Mouse (Mus musculus) urinary bladder, postnatal 4 days (tissue): ENCODE measurements around the gene Xrcc1.
A peak's percentile ranks its signal among the peaks of the same experiment; 100 is the strongest.

ENCODE experiments used
- DNase-seq, 2 experiments: peaks; one replicate each; pipeline ENCODE4 v3.0.0; 2021 to 2022; ENCODE audit warnings: low spot score in 2 of 2

Xrcc1 gene

DNA sequence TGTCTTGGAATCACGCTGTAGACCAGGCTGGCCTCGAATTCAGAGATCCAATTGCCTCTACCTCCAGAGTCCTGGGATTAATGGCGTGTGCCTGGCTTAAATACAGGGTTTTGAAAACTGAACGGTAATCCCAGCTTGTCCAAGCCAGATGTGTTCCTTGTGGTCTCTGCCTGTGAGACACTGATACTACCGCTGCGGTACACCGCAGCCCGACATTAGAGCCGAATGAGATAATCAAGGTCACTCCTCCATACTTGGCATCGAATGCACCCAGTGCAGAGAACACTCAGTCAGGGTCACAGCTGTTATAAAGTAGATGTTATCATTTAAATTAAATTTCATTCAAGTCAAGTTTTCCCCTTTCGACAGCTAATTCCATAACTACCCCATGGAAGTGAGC, 17.2 kb upstream of the Xrcc1 start:
- no peak for DNase-seq

DNA sequence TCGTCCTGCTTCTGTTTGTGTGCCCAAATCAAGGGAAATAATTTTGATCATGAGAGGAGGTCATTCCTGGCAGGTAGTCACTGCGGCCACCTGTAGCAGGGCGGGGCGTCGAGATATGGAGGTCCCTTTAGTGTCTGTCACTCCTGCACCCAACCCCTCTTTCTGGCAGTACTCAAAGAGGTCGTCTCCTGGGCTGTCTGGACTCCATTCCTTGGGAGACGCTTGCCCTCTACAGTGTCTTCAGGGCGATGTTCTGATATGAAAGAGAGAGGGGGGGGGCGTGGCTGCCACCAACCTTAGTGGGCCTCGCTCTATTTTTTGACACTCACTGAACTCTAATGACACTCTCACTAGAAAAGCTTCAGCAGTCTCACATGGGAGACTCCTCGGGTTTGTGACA, 16.5 kb upstream of the Xrcc1 start:
- DNase-seq = no peak

DNA sequence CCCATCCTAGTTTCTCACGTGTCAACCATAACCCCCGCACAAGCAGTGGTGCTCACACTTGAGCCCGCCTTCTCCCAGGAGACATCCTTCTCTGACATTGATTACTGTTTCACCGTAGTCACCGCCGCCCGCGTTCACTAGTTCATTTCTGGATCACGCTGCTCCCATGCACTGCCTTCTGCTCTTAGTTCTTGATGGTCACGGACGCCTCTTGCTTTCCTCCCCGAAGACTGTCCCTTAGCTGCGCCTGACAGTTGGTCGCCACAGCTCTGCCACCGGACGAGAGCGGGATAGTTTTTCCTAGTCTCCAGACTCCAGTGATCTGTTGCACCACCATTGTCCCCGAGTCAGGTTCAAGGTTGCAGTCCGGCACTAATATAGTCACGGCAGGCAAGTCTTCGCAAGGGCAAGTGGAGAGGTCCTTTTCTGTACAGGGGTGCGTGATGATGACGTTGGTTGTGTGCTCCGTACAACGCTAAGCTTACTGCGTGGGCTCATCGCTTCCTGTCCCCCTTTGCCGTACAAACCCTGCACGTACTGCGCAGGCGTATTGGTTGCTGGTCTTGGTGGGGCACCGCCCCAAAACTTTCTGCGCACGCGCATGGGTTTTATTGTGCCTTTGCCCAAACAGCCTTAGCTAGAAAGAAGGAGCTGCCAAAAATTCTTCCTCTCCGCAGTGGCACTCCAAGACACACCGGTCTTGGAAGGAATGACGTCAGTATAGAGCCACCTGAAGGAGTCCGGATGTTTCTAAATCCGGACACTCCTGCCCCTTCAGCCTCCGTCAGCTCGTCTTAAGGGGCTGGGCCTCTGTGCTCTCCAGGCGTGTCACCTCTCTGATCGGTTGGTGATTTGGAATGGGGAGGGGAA, 15.8 kb upstream of the Xrcc1 start, which contains the start of gene Irgq:
Irgq (plus strand) TSS at position 628 of the 870 bp plus-strand sequence.
- peak; percentile 97 to 98 for DNase-seq

DNA sequence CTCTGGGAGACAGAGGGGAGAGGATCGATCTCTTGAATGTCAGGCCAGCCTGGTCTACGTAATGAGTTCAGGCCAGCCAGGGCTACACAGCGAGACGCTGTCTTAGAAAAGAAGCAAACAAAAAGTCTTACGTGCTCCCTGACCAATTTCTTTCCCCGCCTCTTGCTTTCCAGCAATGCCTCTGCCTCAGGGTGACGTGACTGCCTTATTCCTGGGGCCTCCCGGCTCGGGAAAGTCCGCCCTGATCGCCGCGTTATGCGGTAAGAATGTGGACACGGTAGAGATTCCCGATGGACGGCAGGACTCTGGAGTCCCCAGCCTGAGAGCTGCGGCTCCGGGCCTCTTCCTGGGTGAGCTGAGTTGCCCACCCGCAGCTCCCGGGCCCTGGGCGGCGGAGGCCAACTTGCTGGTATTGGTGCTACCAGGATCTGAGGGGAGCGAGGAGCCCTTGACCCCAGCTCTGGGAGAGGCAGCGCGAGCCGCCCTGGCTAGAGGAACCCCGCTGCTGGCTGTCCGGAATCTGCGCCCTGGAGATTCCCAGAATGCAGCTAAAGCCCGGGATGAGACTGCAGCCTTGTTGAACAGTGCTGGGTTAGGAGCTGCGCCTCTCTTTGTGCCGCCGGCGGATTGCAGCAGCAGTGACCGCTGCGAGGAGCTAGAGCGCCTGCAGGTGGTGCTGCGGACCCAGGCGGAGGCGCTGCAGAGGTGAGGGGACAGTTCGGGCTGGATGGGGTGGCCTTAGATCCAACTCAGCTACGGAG, 14.7 kb upstream of the Xrcc1 start:
- peak; percentile 67 to 76 for DNase-seq

DNA sequence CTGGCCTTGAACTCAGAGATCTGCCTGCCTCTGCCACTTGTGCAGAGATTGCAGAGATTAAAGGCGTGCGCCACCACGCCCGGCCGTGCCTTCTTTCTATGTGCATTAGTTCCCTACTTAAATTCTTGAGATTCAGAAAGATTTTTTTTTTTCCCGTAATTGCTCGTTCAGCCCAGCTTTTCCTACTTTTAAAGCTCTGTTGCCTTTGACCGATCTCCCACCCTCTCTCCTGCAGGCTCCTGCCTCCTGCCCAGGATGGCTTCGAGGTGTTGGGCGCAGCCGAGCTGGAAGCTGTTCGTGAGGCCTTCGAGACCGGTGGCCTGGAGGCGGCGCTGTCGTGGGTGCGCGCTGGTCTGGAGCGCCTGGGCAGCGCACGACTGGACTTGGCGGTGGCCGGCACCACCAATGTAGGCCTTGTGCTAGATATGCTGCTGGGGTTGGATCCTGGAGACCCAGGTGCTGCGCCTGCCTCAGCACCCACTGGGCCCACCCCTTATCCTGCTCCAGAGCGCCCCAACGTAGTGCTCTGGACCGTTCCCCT, 13.0 kb upstream of the Xrcc1 start:
- DNase-seq = no peak

DNA sequence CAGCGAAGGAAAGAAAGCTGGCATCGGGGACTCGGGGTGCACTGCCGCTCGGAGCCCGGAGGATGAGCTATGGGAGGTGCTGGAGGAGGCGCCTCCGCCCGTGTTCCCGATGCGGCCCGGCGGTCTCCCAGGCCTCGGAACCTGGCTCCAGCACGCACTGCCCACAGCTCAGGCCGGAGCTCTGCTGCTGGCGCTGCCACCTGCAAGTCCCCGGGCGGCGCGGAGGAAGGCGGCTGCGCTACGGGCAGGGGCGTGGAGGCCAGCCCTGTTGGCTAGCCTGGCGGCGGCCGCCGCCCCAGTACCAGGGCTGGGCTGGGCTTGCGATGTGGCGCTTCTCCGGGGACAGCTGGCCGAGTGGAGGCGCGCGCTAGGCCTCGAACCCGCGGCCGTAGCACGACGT, 12.3 kb upstream of the Xrcc1 start:
- no peak for DNase-seq

DNA sequence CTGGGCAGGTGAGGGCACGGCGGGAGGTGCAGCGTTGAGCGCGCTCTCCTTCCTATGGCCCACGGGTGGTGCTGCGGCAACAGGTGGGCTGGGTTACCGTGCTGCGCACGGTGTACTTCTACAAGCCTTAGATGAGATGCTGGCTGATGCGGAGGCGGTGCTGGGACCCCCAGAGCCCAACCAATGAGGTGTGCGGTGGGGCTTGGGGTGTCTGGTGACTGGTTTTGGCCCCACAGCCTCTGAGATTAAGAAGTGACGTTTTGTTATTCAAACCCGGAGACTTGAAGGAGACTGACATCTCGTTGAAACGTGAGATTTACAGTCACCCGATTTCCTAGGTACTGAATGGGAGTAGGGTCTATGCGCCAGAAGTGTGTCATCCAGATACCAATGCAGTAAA, 11.8 kb upstream of the Xrcc1 start:
- DNase-seq = no peak

DNA sequence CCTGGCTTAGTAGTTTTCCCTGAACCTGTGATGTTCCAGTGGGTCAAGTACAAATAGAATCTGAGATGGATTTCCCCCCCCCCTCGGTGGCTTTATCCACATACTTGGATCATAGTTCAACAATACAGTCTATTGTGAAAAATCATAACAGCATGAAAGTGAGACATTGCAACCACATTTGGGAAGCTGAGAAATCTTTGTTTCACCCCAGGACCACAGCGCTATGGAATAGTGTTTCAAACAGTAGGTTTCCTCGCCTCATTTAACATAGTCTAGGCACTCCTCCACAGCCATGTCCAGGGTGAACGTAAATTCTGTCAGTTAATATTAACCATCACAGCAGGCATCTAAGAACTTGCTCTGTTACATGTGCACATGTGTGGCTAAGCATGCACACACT, 9.0 kb upstream of the Xrcc1 start:
- DNase-seq = no peak

DNA sequence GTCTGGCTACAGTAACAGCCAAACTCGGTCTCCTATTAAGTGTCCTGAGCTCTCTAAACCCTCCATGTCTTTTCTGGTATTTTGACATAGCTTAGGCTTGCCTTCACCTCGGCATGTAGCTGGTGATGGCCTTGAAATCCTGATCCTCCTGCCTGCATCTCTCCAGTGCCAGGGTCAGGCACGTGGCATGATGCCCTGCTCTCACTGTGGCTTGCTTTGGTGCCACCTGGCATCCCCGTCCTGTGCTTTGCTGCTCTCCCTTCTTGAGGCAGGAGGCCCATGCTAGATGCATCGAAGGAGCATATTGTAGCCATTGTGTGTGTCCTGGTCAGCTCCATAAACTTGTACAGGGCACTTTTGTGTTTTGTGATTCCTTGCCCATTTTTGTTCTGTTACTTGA, 8.5 kb upstream of the Xrcc1 start:
- no peak for DNase-seq

DNA sequence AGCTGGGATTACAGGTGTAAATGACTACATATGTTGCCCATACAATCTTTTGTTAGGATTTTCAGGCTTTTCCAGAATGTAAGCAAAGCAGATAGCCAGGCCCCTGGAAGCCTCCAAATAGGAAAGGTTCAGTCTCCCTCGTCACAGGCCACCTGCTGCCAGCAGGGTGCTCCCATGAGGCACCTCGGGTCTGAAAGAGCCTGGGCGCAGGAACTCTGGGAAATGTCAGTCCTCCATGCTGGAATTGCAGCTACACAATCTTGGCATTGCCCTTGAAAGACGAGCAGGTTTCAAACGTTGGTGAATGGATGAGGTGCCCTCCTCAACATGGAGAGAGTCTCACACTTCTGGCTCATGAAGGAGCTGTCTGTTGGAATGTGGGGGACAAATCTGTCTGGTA, 7.9 kb upstream of the Xrcc1 start:
- no peak for DNase-seq

DNA sequence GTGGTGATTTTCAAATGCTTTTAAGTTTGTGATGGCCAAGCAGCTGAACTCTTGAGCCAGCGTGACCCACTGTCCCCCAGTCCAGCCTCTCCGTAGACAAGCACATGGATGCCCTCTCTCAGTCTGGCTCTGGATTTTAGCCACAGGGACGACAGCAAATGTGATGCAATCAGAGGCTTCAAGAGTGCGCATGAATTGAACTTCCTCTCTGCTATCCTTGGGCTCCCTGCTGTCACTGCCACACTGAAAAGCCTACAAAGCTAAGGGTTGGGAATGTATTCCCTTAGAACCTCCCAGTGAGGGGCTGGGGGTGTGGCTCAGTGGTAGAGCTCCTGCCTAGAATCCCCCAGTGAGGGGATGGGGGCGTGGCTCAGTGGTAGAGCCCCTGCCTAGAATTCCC, 7.4 kb upstream of the Xrcc1 start:
- no peak for DNase-seq

DNA sequence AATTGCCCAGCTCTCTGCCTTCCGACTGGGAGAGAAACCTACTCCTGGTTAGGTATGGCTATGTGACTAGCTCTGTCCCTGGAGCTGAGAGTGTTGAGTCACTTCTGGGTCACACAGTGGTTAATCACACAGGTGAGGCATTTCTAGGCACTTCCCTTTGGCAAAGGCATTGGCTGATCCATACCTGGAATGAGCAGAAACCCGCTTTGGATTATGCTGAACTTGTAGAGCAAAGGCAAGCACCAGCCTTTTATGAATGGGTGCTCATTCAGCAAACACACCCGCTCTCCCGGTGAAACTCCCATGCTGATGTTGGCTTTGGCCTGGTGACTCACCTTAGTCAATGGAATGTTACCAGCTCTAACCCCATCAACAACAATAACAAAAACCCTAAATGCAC, 6.4 kb upstream of the Xrcc1 start:
- DNase-seq = peak in 1 of 2 experiments; percentile 49

DNA sequence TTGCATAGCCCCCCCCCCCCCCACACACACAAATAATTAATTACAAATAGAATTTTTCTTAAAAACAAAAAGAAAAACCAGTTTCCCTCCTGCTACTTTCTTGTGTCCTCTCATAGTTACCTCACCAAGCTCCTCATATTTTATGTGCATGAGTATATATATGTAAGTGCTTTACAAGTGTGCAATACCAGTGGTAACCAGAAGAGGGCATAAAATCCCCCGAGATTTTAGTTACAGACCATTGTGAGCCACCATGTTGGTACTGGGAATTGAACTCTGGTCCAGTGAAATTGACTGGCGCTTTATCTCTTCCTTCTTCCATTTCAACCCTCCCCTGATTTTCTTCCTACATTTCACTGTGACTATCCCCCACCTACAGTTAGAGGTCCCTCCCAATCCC, 1.6 kb upstream of the Xrcc1 start:
- no peak for DNase-seq

DNA sequence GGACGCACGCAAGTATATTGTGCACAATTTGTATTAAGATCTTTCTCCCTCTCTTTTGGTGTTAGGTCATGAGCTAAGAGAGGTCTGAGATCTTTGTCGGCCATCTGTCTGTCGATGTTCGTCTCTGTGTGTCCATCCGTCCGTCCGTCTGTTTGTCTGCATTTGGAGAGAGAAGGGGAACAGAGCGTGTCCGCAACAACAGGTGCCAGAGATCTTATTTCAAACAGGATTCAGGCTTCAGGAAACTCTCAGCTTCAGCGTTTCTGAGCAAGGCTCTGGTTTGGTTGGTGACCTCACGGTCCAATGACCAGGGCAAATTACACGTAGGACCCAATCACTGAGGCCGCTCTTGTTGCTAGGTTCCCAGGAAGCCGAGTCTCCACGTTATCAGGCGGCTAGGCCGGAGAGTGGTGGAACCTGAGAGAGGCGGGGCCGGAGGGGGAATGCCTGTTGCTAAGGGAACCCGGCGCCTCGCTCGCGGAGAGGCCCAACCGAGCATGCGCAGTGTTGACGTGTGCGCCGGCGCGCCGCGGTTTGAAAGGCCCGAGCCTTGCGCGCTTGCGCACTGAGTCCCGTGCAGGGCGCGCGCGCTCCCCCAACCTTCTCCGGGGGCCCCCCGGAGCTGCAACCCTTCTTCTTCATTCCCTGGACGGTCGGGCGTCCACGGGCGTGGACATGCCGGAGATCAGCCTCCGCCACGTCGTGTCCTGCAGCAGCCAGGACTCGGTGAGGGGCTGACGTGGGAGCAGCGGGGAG, 723 bp downstream of the Xrcc1 start:
- DNase-seq = peak; percentile 99

DNA sequence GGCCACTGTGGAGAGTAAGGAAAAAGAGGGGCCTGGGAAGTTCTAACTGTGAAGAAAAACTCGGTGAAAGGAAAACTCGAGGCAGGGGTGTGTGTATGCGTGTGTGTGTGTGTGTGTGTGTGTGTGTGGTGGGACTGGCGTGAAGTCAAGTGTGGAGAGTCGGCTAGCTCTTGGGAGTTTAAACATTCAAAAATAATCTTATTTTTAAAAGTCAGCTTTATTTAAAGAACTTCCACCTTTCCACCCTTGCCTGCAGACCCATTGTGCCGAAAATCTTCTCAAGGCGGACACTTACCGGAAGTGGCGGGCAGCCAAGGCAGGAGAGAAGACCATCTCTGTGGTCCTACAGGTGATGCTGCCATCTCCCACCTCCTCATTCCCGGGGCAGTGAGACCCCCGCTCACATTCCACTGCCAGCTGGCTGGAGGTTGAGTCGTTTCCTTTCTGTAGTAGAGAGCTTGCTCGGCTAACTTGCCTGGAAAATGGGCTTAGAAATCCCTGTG, 1.5 kb downstream of the Xrcc1 start:
- no peak for DNase-seq

DNA sequence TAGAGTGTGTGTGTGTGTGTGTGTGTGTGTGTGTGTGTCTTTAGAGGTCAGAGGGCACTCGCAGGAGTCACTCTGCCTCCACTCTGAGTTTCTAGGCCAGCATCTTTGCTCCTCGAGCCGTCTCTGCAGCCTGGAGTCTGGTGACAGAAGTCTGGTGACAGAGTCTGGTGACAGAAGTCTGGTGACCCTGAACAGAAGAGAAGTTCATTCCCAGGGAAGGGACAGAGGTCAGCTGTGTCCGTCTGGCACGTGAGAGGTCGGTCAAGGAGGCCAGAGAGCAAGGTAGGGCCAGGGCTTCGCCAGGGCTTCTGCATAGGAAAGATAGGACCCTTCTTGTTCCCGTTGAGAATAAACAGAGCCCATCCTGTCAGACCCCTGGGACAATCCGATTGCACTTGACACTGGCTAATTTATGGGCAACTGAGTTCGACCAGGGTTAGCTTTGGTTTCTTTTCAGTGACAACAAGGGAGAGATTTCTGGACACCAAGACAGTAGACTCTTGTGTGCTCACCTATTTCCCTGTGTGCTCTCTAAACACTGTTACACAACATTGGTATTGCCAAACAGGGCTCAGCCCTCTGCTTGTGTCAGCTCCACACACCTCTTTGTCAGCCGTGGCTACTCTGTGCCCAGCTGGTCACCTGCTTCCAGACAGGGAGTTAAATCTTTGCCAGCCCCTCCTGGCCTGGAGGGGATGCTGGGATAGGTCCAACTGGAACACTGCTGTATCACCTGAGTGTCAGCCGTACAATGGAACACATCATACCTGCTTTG, 6.1 kb downstream of the Xrcc1 start:
- DNase-seq = no peak

DNA sequence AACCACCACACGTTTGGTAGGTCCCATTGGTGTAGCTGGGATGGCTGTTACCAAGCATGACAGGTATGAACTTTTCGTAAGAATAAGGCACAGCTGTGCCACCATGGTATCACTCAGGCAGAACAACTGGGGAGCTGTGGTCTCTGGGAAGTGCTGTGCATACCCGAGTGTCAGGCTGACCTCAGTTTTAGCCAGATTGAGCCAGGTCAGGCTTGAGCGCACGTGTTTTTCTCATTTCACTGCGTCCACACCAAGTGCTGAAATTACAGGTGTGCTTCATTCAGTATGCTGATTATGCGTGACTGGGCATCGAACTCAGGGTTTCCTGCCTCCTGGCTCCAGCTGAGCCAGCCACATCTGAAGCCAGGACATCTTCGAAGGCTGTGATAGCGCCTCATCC, 9.7 kb downstream of the Xrcc1 start:
- no peak for DNase-seq

DNA sequence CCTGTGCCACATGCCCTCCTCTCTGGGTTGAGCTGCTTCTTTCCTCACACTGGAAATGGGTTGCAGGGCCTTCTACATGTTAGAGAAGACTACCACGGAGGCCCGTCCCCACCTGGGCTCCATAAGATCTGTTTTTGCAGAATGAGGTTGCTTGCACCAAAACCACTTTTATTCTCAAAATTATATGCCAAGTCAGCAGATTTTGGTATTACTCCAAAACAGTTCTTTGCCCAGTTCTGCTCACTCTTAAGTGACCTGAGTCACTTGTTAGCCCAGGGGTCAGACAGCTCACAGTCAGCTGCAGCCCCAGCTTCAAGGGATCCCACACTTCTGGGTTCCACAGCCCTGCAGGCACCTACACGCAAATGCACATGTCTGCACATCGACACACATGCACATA, 15.4 kb downstream of the Xrcc1 start:
- DNase-seq = peak in 1 of 2 experiments; percentile 52

DNA sequence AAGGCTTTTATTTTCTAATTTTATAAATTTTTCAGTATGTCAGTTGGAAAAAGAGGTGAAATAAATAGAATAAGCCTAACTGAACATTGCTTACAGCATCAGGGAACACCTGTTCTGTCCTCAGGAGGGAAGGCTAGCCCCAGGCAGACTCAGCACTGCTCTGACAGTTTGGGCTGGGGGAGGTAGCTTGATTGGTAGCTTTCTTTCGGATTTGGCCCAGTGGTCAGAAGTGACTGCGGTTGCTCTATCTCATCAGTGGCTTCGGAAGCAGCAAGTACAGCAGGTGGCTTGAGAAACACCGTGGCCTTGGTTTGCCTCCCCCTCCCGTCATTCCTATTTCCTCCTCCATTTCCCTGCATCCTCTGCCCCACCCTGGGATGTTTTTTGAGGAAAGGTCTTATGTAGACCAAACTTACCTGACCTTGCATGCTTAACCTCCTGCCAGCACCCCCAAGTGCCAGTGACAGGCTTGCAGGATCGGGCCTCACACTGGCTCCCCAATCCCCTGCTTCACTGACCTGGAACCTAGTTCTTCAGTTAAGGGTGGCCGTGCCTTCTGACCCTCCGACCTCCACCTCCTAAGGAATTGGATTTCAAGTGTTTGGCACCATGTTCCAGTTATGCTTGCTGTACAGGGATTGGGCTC, 17.2 kb downstream of the Xrcc1 start:
- peak in 1 of 2 experiments; percentile 55 for DNase-seq

DNA sequence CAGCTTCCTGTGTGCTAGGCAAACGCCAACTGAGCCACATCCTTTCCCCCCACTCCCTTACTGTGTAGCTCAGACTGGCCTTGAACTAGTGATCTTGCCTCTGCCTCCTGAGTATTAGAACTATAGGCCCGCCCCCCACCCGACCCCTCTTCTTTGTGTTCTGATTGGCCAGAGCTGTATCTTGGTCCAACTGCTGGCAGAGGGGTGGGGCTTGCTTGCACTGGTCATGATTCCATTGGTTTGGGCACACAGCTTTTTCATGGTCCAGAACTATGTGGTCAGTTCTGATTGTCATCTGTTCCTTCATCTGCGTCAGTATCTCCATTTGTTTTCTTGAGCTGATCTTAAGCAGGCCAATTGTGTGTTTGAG, 17.7 kb downstream of the Xrcc1 start:
- DNase-seq = peak in 1 of 2 experiments; percentile 49
